Mouse (Mus musculus) inflammation-experienced regulatory T-cells, adult 6 months (primary cell): ENCODE data around the gene Nckap5. TPM values are rescaled to one million over a fixed set of nuclear protein-coding genes. Genes with fewer than 3 reads are reported as not detected.

Experiments
- ATAC-seq: one replicate; pipeline ENCODE4 v1.8.0; 2017
- polyA plus RNA-seq, 3 experiments: library from polyadenylated mRNA; unstranded; fragments of 100-300 nt; shearing (Covaris generic); gene quantifications; one replicate each; pipeline ENCODE4 v1.2.1; 2017

The Nckap5 gene
- polyA plus RNA-seq, 3 experiments from 2014 or later = 0.18 to 1.2 (median 1.1) TPM

- ATAC-seq = no peak
Observed at GRCm38 (mm10) chr1:126461527-126462354, 368.9 kb downstream of the Nckap5 start.

- ATAC-seq = no peak
Observed at GRCm38 (mm10) chr1:126457739-126458138, 372.9 kb downstream of the Nckap5 start.

DNA sequence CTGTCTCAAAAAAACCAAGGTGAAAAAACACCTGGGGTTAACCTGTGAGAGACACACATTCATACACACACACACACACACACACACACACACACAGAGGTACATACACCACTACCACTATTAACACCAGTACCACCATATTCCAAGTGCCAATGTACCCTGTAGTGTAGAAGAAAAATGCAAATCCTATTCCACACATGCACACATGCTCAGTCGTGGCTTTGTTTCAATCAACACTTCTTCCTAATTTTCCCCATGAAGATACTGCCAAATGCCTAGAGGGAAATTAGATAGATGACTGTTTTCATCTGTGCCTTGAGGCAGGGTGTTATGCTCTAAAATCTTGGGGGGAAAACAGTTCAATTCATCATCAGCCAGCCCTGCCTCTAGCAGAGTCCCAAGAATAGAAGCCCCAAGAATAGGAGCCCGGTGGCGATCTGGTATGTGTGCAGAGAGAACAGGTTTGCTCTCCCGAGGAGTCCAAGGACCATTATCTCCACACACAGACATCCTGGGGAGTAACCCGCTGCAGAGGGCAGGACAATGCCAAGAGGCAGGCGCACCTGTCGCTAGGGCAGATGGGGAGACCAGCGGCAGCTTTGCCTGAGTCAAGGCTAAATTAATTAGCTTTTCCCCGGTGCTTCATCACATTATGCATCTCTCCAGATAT is 376.0 kb downstream of the Nckap5 start:
- no peak for ATAC-seq

DNA sequence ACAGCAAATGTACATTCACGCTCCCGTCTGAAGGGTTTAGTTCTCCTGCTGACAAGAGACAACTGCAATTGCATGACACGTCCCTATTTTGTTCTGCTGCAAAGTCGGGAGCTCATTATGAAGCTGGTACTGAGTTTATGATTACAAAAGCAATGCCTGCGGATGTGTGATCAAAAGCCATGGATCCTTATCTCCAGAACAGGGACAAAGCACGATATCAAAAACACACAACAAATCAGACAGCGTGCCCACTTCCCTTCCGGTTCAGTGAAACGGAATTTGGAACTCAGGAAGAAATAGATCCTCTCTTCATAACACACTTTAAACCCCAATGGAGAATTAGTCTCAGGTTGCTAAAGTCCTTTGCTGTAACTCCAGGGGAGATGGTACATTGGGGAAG is 379.1 kb downstream of the Nckap5 start:
- no peak for ATAC-seq

DNA sequence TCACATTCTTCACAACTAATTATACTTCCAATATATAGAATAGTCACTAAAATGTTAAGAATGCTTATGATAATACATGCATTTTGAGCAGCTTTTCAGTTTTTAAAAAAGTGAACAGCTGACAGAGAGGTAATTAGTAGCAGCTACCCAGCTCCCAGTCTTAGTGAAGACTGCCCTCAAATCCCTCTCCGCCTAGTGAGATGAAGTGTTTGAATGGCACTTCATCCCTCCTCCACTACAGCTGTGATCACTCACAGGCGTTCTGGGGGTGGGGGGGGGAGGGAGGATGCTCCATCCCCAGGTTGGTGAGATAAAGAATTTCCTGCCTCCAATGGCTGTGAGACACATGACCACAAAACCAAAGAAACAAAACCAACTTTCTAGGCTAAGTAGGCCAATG is 381.2 kb downstream of the Nckap5 start:
- ATAC-seq = no peak

- ATAC-seq = no peak
Observed at GRCm38 (mm10) chr1:126443890-126444289, 386.7 kb downstream of the Nckap5 start.

- no peak for ATAC-seq
Observed at GRCm38 (mm10) chr1:126442723-126443122, 387.9 kb downstream of the Nckap5 start.

DNA sequence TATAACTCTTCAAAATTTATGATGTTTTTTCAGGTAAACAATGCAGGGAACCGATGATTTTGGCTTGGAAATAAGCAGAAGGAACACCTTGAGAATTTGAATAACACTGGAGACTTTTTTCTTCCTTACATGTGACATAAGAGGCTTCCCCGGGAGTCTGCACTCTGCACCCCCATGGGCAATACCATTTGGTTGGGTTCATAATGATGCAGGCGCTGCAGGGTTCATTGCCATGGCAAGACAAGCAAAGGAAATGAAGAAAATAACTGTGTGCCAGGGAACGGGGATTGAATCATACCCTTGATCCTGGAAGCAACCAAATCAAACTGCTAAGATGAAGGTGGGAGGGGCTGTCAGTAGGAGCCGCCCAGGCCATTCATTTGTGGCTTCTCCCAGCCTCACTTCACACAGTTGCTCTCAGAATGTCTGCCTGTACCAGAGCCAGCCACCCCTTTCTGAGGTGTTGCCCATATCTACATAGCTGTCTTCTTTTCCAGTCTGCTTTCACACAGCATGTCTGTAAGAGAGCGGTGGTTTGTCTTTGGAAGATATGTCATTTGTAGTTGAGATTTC is 392.5 kb downstream of the Nckap5 start:
- ATAC-seq = no peak

GRCm38 (mm10) chr1:126436937-126437667 is 393.5 kb downstream of the Nckap5 start:
- ATAC-seq = no peak

- no peak for ATAC-seq
Observed at GRCm38 (mm10) chr1:126432285-126432684, 398.3 kb downstream of the Nckap5 start.

- no peak for ATAC-seq
Observed at GRCm38 (mm10) chr1:126431594-126431993, 399.0 kb downstream of the Nckap5 start.

GRCm38 (mm10) chr1:126411426-126411825 is 419.2 kb downstream of the Nckap5 start:
- no peak for ATAC-seq

DNA sequence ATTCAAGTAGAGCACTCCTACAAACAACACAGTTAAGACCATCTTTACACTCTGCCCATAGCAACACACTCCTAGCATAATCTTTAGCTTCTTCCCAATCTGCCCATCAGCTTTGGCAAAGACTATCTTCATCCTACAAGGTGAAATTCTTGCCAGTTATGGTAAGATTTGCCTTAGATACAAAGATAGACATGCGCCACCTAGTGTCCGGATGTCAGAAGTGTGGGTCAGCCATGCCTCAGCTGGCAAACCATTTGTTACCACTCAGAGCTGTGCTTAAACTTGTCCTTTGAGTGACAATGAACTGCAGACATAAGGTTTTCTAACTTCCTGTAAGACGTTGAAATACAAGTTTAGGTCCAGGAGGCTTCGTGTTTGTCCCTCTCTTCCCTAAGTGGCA is 422.7 kb downstream of the Nckap5 start:
- ATAC-seq = no peak

DNA sequence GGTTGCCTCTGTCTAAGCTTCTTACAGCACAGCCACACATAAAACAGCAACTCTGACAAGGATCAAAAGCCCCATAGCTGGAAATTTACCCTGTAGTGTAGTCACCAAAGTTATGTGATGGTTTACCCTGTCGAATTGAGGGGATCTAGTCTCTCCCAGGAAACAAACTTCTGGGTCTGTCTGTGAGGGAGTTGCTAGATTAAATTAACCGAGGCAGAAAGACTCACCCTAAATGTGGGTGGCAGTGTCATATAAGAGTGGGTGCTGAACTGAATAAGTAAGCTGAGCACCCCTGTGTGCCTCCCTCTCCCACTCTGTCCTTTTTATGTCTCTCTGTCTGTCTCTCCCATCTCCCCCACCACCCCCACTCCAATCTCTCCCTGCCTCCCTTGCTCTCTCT is 425.1 kb downstream of the Nckap5 start:
- ATAC-seq = no peak

- ATAC-seq = no peak
Observed at GRCm38 (mm10) chr1:126403970-126404369, 426.6 kb downstream of the Nckap5 start.

DNA sequence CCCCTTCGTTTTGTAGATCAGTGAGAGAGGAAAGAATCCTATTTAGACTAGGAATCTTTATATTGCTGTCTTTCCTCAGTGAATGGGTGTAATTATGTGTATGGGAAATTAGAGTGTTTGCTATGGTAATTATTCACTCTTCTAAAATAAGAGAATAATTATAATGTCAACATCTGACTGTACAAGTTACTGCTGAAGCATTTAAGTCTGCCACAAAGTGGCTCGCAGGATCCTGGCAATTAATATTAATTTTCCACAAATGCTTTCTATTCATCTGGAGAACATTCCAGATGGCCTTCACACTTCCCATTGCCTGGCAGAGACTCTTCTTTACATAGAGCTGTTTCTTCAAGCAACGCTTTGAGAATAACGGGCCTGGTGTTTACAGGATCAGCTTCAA is 439.4 kb downstream of the Nckap5 start:
- ATAC-seq = no peak

DNA sequence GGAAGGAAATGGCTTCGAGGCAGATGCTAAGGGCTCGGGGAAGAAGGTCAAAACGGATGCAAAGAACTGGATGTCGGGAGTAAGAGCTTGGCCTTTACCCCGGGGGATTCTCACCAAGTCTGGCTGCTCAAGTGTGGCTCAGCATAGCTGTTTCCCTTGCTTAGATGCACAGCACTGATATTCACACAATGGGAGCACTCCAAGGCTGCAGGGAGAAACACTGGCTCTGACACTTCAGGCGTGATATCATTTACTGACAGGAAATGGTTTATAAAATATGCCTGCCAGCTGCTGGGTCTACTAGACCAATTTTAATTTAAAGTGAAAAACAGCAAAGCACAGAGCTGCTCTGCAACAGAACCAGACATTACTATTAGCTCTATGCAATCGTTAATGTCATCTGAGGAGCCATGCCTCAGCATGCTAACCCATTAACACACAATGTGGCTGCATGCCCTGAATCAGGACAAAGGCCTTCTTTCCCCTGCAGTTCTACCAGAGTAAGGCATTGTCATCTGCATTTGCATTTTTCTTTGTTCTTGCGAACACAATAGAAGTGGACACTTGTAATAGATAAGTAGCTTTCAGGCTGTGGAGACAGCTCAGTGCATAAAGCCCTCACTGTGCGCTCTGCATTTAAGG is 453.1 kb downstream of the Nckap5 start:
- no peak for ATAC-seq

DNA sequence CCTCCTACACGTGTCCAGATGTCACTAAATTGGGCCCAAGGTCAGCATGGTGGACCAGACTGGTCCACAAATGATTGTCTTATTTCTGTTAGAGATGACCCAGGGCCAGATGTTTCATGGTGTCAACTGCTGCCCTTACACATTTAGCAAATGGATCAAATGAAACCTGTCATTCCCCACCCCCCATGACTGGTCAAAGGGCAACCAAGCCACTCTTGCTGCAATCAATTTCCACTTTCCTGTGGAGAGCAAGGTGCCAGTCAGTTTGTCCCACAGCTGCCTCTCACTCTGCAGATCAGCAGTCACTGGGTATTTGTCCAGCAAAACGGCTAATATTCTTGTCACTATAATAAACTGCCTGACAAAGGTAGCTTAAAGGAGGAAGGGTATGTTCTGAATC is 463.9 kb downstream of the Nckap5 start:
- ATAC-seq = no peak

- ATAC-seq = no peak
Observed at GRCm38 (mm10) chr1:126364556-126364955, 466.0 kb downstream of the Nckap5 start.

DNA sequence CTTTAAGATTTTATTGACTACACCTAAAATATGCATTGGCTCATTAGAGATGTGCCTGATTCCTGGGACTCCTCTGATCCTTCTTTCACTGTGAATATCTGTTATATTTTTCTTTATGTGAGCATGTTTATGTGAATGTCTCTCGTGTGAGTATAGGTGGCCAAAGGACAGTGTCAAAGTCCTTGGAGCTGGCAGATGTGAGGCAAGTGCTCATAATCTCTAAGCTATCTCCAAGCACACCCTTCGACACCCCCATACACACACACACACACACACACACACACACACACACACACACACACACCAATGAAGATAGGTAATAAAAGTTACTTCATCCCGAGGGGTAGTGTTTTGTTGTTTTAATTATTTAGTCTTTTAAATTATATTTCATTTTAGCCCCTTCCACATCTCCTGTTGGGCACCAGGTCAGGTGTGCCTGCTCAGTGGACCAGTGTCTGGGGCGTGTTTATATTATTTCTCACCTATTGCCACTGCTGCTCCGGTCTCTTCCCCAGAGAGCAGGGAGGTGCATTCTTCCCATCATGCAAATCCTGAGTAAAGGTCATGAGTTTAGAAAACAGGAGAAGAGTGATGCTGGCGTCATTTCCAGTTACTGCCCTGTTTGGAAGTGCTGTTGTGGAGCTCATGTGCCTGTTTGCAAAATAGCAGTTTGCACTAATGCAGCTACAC is 469.9 kb downstream of the Nckap5 start:
- no peak for ATAC-seq

DNA sequence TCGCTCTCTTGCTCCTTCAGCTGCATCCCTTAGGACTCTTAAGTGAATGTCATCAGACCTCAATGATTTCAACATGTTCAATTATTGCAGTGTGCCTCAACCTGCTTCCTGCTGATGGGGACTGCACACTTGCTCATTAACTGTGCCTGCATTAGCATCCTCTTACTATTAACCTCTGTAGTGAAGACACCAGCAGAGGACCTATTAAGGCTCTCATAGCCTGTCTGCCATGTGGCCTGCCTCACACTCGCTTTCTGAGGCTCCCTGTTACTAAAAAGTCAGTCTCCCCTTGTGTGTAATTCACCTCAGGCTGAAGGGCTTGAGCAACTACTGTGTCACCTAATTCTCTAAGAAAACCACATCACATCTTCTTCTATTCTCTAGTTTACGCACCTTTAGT is 470.5 kb downstream of the Nckap5 start:
- ATAC-seq = no peak

DNA sequence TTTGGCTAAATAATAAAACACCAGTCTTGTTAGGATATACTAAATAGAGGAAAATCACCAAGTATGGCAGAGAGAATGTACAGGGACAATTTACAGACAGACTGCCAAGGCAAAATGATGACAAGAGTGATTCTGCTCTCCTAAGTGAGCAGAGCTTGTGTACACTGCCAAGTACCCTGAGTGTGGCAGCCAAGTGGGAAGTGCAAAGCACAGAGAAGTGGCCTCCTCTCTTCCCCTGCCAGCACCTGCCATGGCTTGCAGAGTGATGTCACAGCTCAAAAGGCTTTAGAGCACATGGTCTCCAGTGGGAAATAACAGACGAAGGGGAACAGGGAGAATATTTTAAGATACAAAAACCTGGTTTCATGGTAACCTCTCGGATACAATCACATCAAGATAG is 488.8 kb downstream of the Nckap5 start:
- no peak for ATAC-seq
